Mouse (Mus musculus) left cerebral cortex, postnatal 14 days (tissue): ENCODE data around the gene Nobox. TPM values are rescaled to one million over a fixed set of nuclear protein-coding genes. Genes with fewer than 3 reads are reported as not detected.

Experiments used
- DNase-seq, 2 experiments: peaks; one replicate each; pipeline ENCODE4 v3.0.0; 2021 to 2022; ENCODE audit warnings: low spot score in 2 of 2, mixed read lengths in 1 of 2
- intact Hi-C: fragments of 180-260 bp; cut with DNase I; formaldehyde crosslinking; loops from one replicate; pipeline ENCODE4 v1.15.1; 2025
- long read RNA-seq, 2 experiments: library from polyadenylated mRNA; stranded (forward); transcript quantifications; one replicate each; pipeline ENCODE4 v2.0.0; 2021
- total RNA-seq, 2 experiments: library from RNA; stranded (reverse); gene quantifications; 2 replicates each; pipeline ENCODE4 v1.2.3; 2021

The Nobox gene
- under 1 TPM in 1 of 2 experiments, not detected in 1; 0.35 TPM for total RNA-seq
- long read RNA-seq, experiment 1: 0 reads
- long read RNA-seq, experiment 2: 0 reads

- no peak for DNase-seq
- intact Hi-C loops: no loop called here
These were observed at the start of gene Nobox for GRCm38 (mm10) chr6:43309454-43309853. Gene Nobox, minus strand, starts transcription at chr6:43309554.

- intact Hi-C loops: no loop called here
- no peak for DNase-seq
These were observed 45.3 kb upstream of the Nobox start for GRCm38 (mm10) chr6:43354562-43355241.

GRCm38 (mm10) chr6:43353446-43353845 is 44.1 kb upstream of the Nobox start:
- intact Hi-C loops: no loop called here
- DNase-seq: no peak

GRCm38 (mm10) chr6:43349083-43349482 is 39.7 kb upstream of the Nobox start:
- intact Hi-C loops: no loop called here
- DNase-seq: no peak

- intact Hi-C loops: no loop called here
- peak in 1 of 2 experiments; percentile 12 for DNase-seq
These were observed 38.3 kb upstream of the Nobox start for GRCm38 (mm10) chr6:43347637-43348036.

GRCm38 (mm10) chr6:43343006-43343405 is 33.7 kb upstream of the Nobox start:
- intact Hi-C loops: no loop called here
- DNase-seq: no peak

- intact Hi-C loops: no loop called here
- DNase-seq: no peak
These were observed 33.0 kb upstream of the Nobox start for GRCm38 (mm10) chr6:43342386-43342785.

- DNase-seq: no peak
- intact Hi-C loops: no loop called here
These were observed 29.4 kb upstream of the Nobox start for GRCm38 (mm10) chr6:43338804-43339203.

- DNase-seq: no peak
- intact Hi-C loops: no loop called here
These were observed 28.2 kb upstream of the Nobox start for GRCm38 (mm10) chr6:43337491-43337961.

GRCm38 (mm10) chr6:43335619-43336234 is 26.4 kb upstream of the Nobox start:
- DNase-seq: peak; percentile 57 to 58
- intact Hi-C loops: no loop called here

- intact Hi-C loops: no loop called here
- no peak for DNase-seq
These were observed 24.1 kb upstream of the Nobox start for GRCm38 (mm10) chr6:43333479-43333878.

GRCm38 (mm10) chr6:43312961-43313656 is 3.8 kb upstream of the Nobox start:
- intact Hi-C loops: no loop called here
- DNase-seq: no peak

GRCm38 (mm10) chr6:43312546-43312945 is 3.2 kb upstream of the Nobox start:
- intact Hi-C loops: no loop called here
- no peak for DNase-seq

- no peak for DNase-seq
- intact Hi-C loops: no loop called here
These were observed 717 bp upstream of the Nobox start for GRCm38 (mm10) chr6:43310071-43310470.

- intact Hi-C loops: loop anchor here (5.0 kb wide), 1 partner anchor 275 kb away; no protein-coding TSS in a partner anchor
- peak; percentile 55 to 76 for DNase-seq
These were observed 11.9 kb downstream of the Nobox start for GRCm38 (mm10) chr6:43297508-43297850.

GRCm38 (mm10) chr6:43296798-43297507 is 12.4 kb downstream of the Nobox start:
- intact Hi-C loops: loop anchor here (5.0 kb wide), 1 partner anchor 275 kb away; no protein-coding TSS in a partner anchor
- peak; percentile 59 to 74 for DNase-seq

- peak in 1 of 2 experiments; percentile 12 for DNase-seq
- intact Hi-C loops: loop anchor here (5.0 kb wide), 1 partner anchor 274 kb away; no protein-coding TSS in a partner anchor
These were observed 13.4 kb downstream of the Nobox start for GRCm38 (mm10) chr6:43295908-43296307.

GRCm38 (mm10) chr6:43293175-43293574 is 16.2 kb downstream of the Nobox start:
- no peak for DNase-seq
- intact Hi-C loops: no loop called here

GRCm38 (mm10) chr6:43292471-43293076 is 16.8 kb downstream of the Nobox start:
- DNase-seq: no peak
- intact Hi-C loops: no loop called here
